9 mouse cellular contexts compared by ENCODE assay signal in the genomic region with DNA sequence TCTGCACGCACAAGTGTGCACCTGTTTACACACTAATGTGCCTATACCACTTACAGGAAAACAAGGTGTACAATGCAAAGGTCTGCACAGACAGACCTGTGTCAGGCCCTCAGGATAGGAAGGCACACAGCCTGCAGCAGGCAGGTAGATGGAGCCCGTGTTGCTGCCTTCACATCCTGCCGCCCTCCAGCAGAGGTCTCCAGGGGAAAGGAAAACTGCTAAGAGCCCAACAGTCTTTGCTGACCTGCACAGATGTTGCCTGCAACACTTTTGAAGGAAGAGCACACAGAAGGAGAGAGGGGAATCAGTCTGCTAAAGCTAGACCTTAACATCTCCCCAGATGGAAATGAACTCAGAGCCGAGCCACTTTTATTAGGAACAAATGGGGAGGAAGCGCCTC. TPM values are rescaled to one million over a fixed set of nuclear protein-coding genes. Genes with fewer than 3 reads are reported as not detected.
DNase-seq lines count a peak whose midpoint lies in the region; ATAC-seq lines count a peak whose summit lies in the region.
"Had no signal": no experiment of that assay in that cellular context is flagged by ENCODE, and none has a peak within 500 bp of the region (broad histone marks: within the 10 kb centered on the region; RNA-seq: fewer than 3 reads in every experiment).

No protein-coding gene starts in this region.

- DNase-seq in hindbrain, embryonic 10.5 days (ENCODE audit: low spot score): peak; percentile 28
- DNase-seq in MN1 (ENCODE audit: low spot score): peak; percentile 71
- DNase-seq in embryonic facial prominence, embryonic 11.5 days (ENCODE audit: low spot score): peak; percentile 48
- DNase-seq in kidney, postnatal 36 days: peak; percentile 44 to 72
- peak; percentile 50 for DNase-seq in testis, postnatal 10 days (ENCODE audit: low spot score)
- no peak for DNase-seq in right cerebral cortex, postnatal 25 days
- DNase-seq in layer of hippocampus, postnatal 14 days (ENCODE audit: low spot score in 2 of 2): no peak

- 48% methylated on average over 5 of the region's 5 CpGs for WGBS in hindbrain, embryonic 10.5 days
- WGBS in hindbrain, embryonic 12.5 days: 42% methylated on average over 5 of the region's 5 CpGs
- WGBS in embryonic facial prominence, embryonic 11.5 days: 42% methylated on average over 5 of the region's 5 CpGs

- H3K9me3 ChIP-seq in hindbrain, embryonic 10.5 days: no peaks in the 10 kb centered on the region
- H3K9me3 ChIP-seq in hindbrain, embryonic 12.5 days (replicated peaks): no peaks in the 10 kb centered on the region
- no peaks in the 10 kb centered on the region for H3K9me3 ChIP-seq in embryonic facial prominence, embryonic 11.5 days (replicated peaks; ENCODE audit: control insufficient read depth, low read length)
- H3K9me3 ChIP-seq: megakaryocyte, embryonic 14.5 days had no signal

- H3K4me3 ChIP-seq in hindbrain, embryonic 10.5 days: no peak overlapping the region
- no peak overlapping the region for H3K4me3 ChIP-seq in hindbrain, embryonic 12.5 days
- no peak overlapping the region for H3K4me3 ChIP-seq in embryonic facial prominence, embryonic 11.5 days (ENCODE audit: low read depth, low read length)
- H3K4me3 ChIP-seq: megakaryocyte, embryonic 14.5 days had no signal

- peaks cover 9% of the 10 kb centered on the region; the same call in 1 of the 2 replicates for H3K27me3 ChIP-seq in hindbrain, embryonic 10.5 days (ENCODE audit: insufficient read depth, poor library complexity, severe bottlenecking)
- H3K27me3 ChIP-seq in hindbrain, embryonic 12.5 days: peaks cover 3% of the 10 kb centered on the region; the same call in 1 of the 2 replicates
- H3K27me3 ChIP-seq in embryonic facial prominence, embryonic 11.5 days (ENCODE audit: control insufficient read depth, insufficient read depth, low read length): no peaks in the 10 kb centered on the region

- no peak overlapping the region for H3K27ac ChIP-seq in hindbrain, embryonic 10.5 days
- no peak overlapping the region for H3K27ac ChIP-seq in hindbrain, embryonic 12.5 days
- H3K27ac ChIP-seq in embryonic facial prominence, embryonic 11.5 days (replicated peaks; ENCODE audit: low read depth, low read length): no peak overlapping the region

- no peak for ATAC-seq in hindbrain, embryonic 12.5 days (ENCODE audit: low FRiP score)
- no peak for ATAC-seq in embryonic facial prominence, embryonic 11.5 days (replicated peaks; ENCODE audit: insufficient number of reproducible peaks, low FRiP score, low TSS enrichment, low read depth)

- no peaks in the 10 kb centered on the region for H3K36me3 ChIP-seq in hindbrain, embryonic 10.5 days
- H3K36me3 ChIP-seq in hindbrain, embryonic 12.5 days: no peaks in the 10 kb centered on the region
- H3K36me3 ChIP-seq in embryonic facial prominence, embryonic 11.5 days (replicated peaks; ENCODE audit: control insufficient read depth, insufficient read depth, low read depth, low read length): no peaks in the 10 kb centered on the region

- peaks cover 12% of the 10 kb centered on the region; the same call in 1 of the 2 replicates for H3K4me1 ChIP-seq in hindbrain, embryonic 10.5 days (replicated peaks)
- peaks cover 7% of the 10 kb centered on the region for H3K4me1 ChIP-seq in hindbrain, embryonic 12.5 days
- H3K4me1 ChIP-seq in embryonic facial prominence, embryonic 11.5 days (ENCODE audit: control insufficient read depth, insufficient read depth, low read length): no peaks in the 10 kb centered on the region

- H3K9ac ChIP-seq in hindbrain, embryonic 12.5 days: no peak overlapping the region
- no peak overlapping the region for H3K9ac ChIP-seq in embryonic facial prominence, embryonic 11.5 days (replicated peaks; ENCODE audit: low read length)

- no peak overlapping the region for H3K4me2 ChIP-seq in hindbrain, embryonic 12.5 days (replicated peaks)
- H3K4me2 ChIP-seq in embryonic facial prominence, embryonic 11.5 days (ENCODE audit: low read depth, low read length): no peak overlapping the region

RNA-seq across cellular contexts. Expression of a gene that starts 47.0 kb away (rescaled TPM):
- 26.2 and 27.4 TPM in 2 replicates for polyA plus RNA-seq in hindbrain, embryonic 10.5 days (2016; fragmentation: Nextera tagmentation; extraction: Ambion mirVana)
- polyA plus RNA-seq in hindbrain, embryonic 12.5 days (2016; fragmentation: Nextera tagmentation; extraction: Ambion mirVana): 26.3 and 30.5 TPM in 2 replicates
- 20.2 and 24.5 TPM in 2 replicates for polyA plus RNA-seq in embryonic facial prominence, embryonic 11.5 days (2014; fragmentation: Nextera tagmentation; extraction: Ambion mirVana)
- total RNA-seq in layer of hippocampus, postnatal 14 days (2021): 1 to 10 TPM; 8.4 to 8.8 TPM

Comparison
In these comparisons a context has a peak if more than half of its experiments do, and no peak if none do; other contexts are left out.
1. DNase-seq: peak in hindbrain, embryonic 10.5 days (single experiment), MN1 (single experiment), embryonic facial prominence, embryonic 11.5 days (single experiment), kidney, postnatal 36 days (2 of 2) and testis, postnatal 10 days (single experiment); none in right cerebral cortex, postnatal 25 days (single experiment) and layer of hippocampus, postnatal 14 days (0 of 2).